ENCODE assay signal across 21 mouse cellular contexts in the genomic region with DNA sequence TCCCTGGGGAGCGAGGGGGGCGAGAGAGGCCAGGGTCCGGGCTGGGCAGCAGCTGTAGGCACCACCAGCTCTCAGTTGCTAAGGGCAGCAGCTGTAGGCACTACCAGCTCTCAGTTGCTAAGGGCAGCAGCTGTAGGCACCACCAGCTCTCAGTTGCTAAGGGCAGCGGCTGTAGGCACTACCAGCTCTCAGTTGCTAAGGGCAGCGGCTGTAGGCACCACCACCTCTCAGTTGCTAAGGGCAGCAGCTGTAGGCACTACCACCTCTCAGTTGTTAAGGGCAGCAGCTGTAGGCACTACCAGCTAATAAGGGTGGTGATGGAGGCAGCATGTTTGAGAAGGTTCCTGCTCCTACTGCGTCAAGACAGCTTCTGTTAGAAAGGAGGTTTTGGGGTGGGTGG. TPM values are rescaled to one million over a fixed set of nuclear protein-coding genes. Genes with fewer than 3 reads are reported as not detected.
DNase-seq lines count a peak whose midpoint lies in the region; ATAC-seq and TF ChIP-seq lines count a peak whose summit lies in the region.
"Had no signal": no experiment of that assay in that cellular context is flagged by ENCODE, and none has a peak within 500 bp of the region (broad histone marks: within the 10 kb centered on the region; RNA-seq: fewer than 3 reads in every experiment).

No protein-coding gene starts in this region.

- no peaks in the 10 kb centered on the region for H3K9me3 ChIP-seq in midbrain, embryonic 14.5 days (ENCODE audit: control insufficient read depth, low read length)
- no peaks in the 10 kb centered on the region for H3K9me3 ChIP-seq in midbrain, embryonic 16.5 days (replicated peaks; ENCODE audit: control insufficient read depth, low read length, poor library complexity, severe bottlenecking)
- H3K9me3 ChIP-seq in limb, embryonic 12.5 days: no peaks in the 10 kb centered on the region
- H3K9me3 ChIP-seq: heart, embryonic 10.5 days; hindbrain, embryonic 15.5 days; kidney, embryonic 15.5 days; liver, embryonic 15.5 days; neural tube, embryonic 12.5 days had no signal

- H3K4me1 ChIP-seq in midbrain, embryonic 14.5 days (ENCODE audit: control insufficient read depth, insufficient read depth, low read length): no peaks in the 10 kb centered on the region
- H3K4me1 ChIP-seq in midbrain, embryonic 16.5 days (ENCODE audit: control insufficient read depth, insufficient read depth, low read length): no peaks in the 10 kb centered on the region
- H3K4me1 ChIP-seq in limb, embryonic 12.5 days (replicated peaks): peaks cover 46% of the 10 kb centered on the region

- 55% methylated on average over 6 of the region's 6 CpGs for WGBS in midbrain, embryonic 14.5 days
- WGBS in midbrain, embryonic 16.5 days: 55% methylated on average over 6 of the region's 6 CpGs
- WGBS in limb, embryonic 12.5 days: 66% methylated on average over 6 of the region's 6 CpGs

- intact Hi-C loops in gastrocnemius, adult 2 months (cut with DNase I): no loop called here

- H3K4me2 ChIP-seq in midbrain, embryonic 14.5 days (ENCODE audit: low read length): no peak overlapping the region
- no peak overlapping the region for H3K4me2 ChIP-seq in midbrain, embryonic 16.5 days (ENCODE audit: low read length)
- H3K4me2 ChIP-seq in limb, embryonic 12.5 days: no peak overlapping the region
- H3K4me2 ChIP-seq: hindbrain, embryonic 15.5 days; liver, embryonic 15.5 days had no signal

- H3K36me3 ChIP-seq in midbrain, embryonic 14.5 days (ENCODE audit: control insufficient read depth, insufficient read depth, low read length): no peaks in the 10 kb centered on the region
- no peaks in the 10 kb centered on the region for H3K36me3 ChIP-seq in midbrain, embryonic 16.5 days (ENCODE audit: control insufficient read depth, insufficient read depth, low read length)
- no peaks in the 10 kb centered on the region for H3K36me3 ChIP-seq in limb, embryonic 12.5 days
- H3K36me3 ChIP-seq: hindbrain, embryonic 15.5 days; kidney, embryonic 15.5 days; neural tube, embryonic 12.5 days had no signal

- no peak overlapping the region for H3K27ac ChIP-seq in gastrocnemius, adult 2 months
- no peak overlapping the region for H3K27ac ChIP-seq in midbrain, embryonic 14.5 days (replicated peaks; ENCODE audit: low read depth, low read length)
- H3K27ac ChIP-seq in midbrain, embryonic 16.5 days (ENCODE audit: low read length): no peak overlapping the region
- peak overlapping the region; percentile 82; the same call in 1 of the 2 replicates for H3K27ac ChIP-seq in limb, embryonic 12.5 days
- H3K27ac ChIP-seq: hindbrain, embryonic 15.5 days; kidney, embryonic 15.5 days; liver, embryonic 15.5 days; neural tube, embryonic 12.5 days had no signal

- peak; percentile 16 for DNase-seq in gastrocnemius, adult 2 months
- DNase-seq in gastrocnemius, postnatal 10 days: no peak
- peak; percentile 50 for DNase-seq in midbrain, embryonic 14.5 days
- peak; percentile 74 for DNase-seq in brain, embryonic 14.5 days (ENCODE audit: low read depth)
- no peak for DNase-seq in lung, postnatal 10 days
- no peak for DNase-seq in adrenal gland, adult 2 months
- DNase-seq: adrenal gland, postnatal 25 days; cerebellum, adult 18-20 months; cerebellum, postnatal 36 days; kidney, postnatal 4 days; layer of hippocampus, adult 9-11 months; spleen, adult 18-20 months had no signal

- ATAC-seq in midbrain, embryonic 14.5 days (ENCODE audit: low FRiP score, low TSS enrichment): no peak
- no peak for ATAC-seq in midbrain, embryonic 16.5 days
- ATAC-seq in limb, embryonic 12.5 days (ENCODE audit: insufficient number of reproducible peaks, insufficient read depth, low FRiP score, low TSS enrichment, low read depth): no peak
- ATAC-seq: intestine, postnatal 0 days had no signal

- TF ChIP-seq POLR2A in brain, embryonic 14.5 days (IDR thresholded peaks at IDR 0.05; ENCODE audit: borderline replicate concordance, extremely low read depth, insufficient read depth, insufficient read length, poor library complexity, severe bottlenecking): no peak

- no peak for TF ChIP-seq CTCF in gastrocnemius, adult 2 months (IDR thresholded peaks at IDR 0.05)
- no peak for TF ChIP-seq CTCF in brain, embryonic 14.5 days (IDR thresholded peaks at IDR 0.05; ENCODE audit: borderline replicate concordance, extremely low read depth, insufficient read depth, insufficient read length)

- no peak overlapping the region for H3K4me3 ChIP-seq in gastrocnemius, adult 2 months
- H3K4me3 ChIP-seq in midbrain, embryonic 14.5 days (replicated peaks; ENCODE audit: low read depth, low read length): no peak overlapping the region
- H3K4me3 ChIP-seq in midbrain, embryonic 16.5 days (ENCODE audit: low read depth, low read length): no peak overlapping the region
- no peak overlapping the region for H3K4me3 ChIP-seq in limb, embryonic 12.5 days (replicated peaks)
- H3K4me3 ChIP-seq: erythroblast, embryonic 14.5 days; heart, embryonic 10.5 days; hindbrain, embryonic 15.5 days; kidney, embryonic 15.5 days; liver, embryonic 15.5 days; neural tube, embryonic 12.5 days had no signal

- H3K27me3 ChIP-seq in midbrain, embryonic 14.5 days (ENCODE audit: control insufficient read depth, insufficient read depth, low read length): no peaks in the 10 kb centered on the region
- no peaks in the 10 kb centered on the region for H3K27me3 ChIP-seq in midbrain, embryonic 16.5 days (ENCODE audit: control insufficient read depth, insufficient read depth, low read depth, low read length)
- peaks cover 44% of the 10 kb centered on the region for H3K27me3 ChIP-seq in limb, embryonic 12.5 days
- H3K27me3 ChIP-seq: hindbrain, embryonic 15.5 days; kidney, embryonic 15.5 days; liver, embryonic 15.5 days had no signal

- no peak overlapping the region for H3K9ac ChIP-seq in midbrain, embryonic 14.5 days (replicated peaks; ENCODE audit: low read length)
- no peak overlapping the region for H3K9ac ChIP-seq in midbrain, embryonic 16.5 days (ENCODE audit: low read depth, low read length)
- H3K9ac ChIP-seq in limb, embryonic 12.5 days (replicated peaks): no peak overlapping the region
- H3K9ac ChIP-seq: hindbrain, embryonic 15.5 days; liver, embryonic 15.5 days; neural tube, embryonic 12.5 days had no signal

RNA-seq across cellular contexts. Expression of a gene that starts 45.5 kb away (rescaled TPM):
- under 1 TPM; 0.31 to 0.42 TPM for total RNA-seq in gastrocnemius, adult 2 months (2021)
- 10 to 100 TPM in 1 of 2 experiments, 1 to 10 TPM in 1; 7.2 to 10.0 TPM for total RNA-seq in gastrocnemius, postnatal 10 days (2021)
- polyA plus RNA-seq in midbrain, embryonic 14.5 days (2014; fragmentation: Nextera tagmentation; extraction: Ambion mirVana): 8.3 and 8.4 TPM in 2 replicates
- 2.4 and 2.9 TPM in 2 replicates for polyA plus RNA-seq in midbrain, embryonic 16.5 days (2015; fragmentation: Nextera tagmentation; extraction: Ambion mirVana)
- polyA plus RNA-seq in brain, embryonic 14.5 days (2012; rRNA removed): 35.8 and 37.8 TPM in 2 replicates
- polyA plus RNA-seq in limb, embryonic 12.5 days (2016; fragmentation: Nextera tagmentation; extraction: Ambion mirVana): 32.1 and 44.7 TPM in 2 replicates
- total RNA-seq in adrenal gland, adult 2 months (2021): 1 to 10 TPM; 1.2 to 2.1 TPM
- 15.8 and 24.2 TPM in 2 replicates for polyA plus RNA-seq in adrenal gland, adult 2 months (2012; rRNA removed)

RNA-seq across cellular contexts. Expression of a gene that starts 52.2 kb away (rescaled TPM):
- total RNA-seq in gastrocnemius, adult 2 months (2021): 10 to 100 TPM; 85.3 to 93.9 TPM
- 10 to 100 TPM; 67.9 to 70.7 TPM for total RNA-seq in gastrocnemius, postnatal 10 days (2021)
- 1.6 and 2.7 TPM in 2 replicates for polyA plus RNA-seq in midbrain, embryonic 14.5 days (2014; fragmentation: Nextera tagmentation; extraction: Ambion mirVana)
- polyA plus RNA-seq in midbrain, embryonic 16.5 days (2015; fragmentation: Nextera tagmentation; extraction: Ambion mirVana): 2.9 and 3.0 TPM in 2 replicates
- 2.0 and 3.2 TPM in 2 replicates for polyA plus RNA-seq in brain, embryonic 14.5 days (2012; rRNA removed)
- 8.6 and 8.8 TPM in 2 replicates for polyA plus RNA-seq in limb, embryonic 12.5 days (2016; fragmentation: Nextera tagmentation; extraction: Ambion mirVana)
- 10 to 100 TPM; 14.7 to 24.5 TPM for total RNA-seq in adrenal gland, adult 2 months (2021)
- 65.7 and 100.0 TPM in 2 replicates for polyA plus RNA-seq in adrenal gland, adult 2 months (2012; rRNA removed)

Comparison
In these comparisons a context has a peak if more than half of its experiments do, and no peak if none do; other contexts are left out.
1. DNase-seq: peak in gastrocnemius, adult 2 months (single experiment), midbrain, embryonic 14.5 days (single experiment) and brain, embryonic 14.5 days (single experiment); none in gastrocnemius, postnatal 10 days (single experiment), lung, postnatal 10 days (single experiment) and adrenal gland, adult 2 months (single experiment).